Mouse (Mus musculus) lung, embryonic 14.5 days (tissue): Measurements from ENCODE around the gene Sh3bp5. TPM values are rescaled to one million over a fixed set of nuclear protein-coding genes. Genes with fewer than 3 reads are reported as not detected.

Experiments
- ATAC-seq: fragments of 200-750 bp; cut with Nextera tagmentation; 2 replicates; pipeline ENCODE4 v1.8.0; 2017; ENCODE audit warnings: mild to moderate bottlenecking, moderate TSS enrichment, moderate library complexity; ENCODE audit not compliant: insufficient read depth
- DNase-seq: peaks from one replicate; pipeline ENCODE4 v3.0.0-alpha.2; 2015
- H3K27ac ChIP-seq: fragments of 300-500 bp; sonication (generic); 2 replicates; pipeline ENCODE4 v1.5.1; 2014; ENCODE audit warnings: low read depth, mild to moderate bottlenecking, moderate library complexity
- H3K27me3 ChIP-seq: fragments of 300-500 bp; sonication (generic); 2 replicates; pipeline ENCODE4 v1.6.1; 2014; ENCODE audit warnings: low read length, control low read depth; ENCODE audit not compliant: insufficient read depth
- H3K36me3 ChIP-seq: fragments of 300-500 bp; sonication (generic); 2 replicates; pipeline ENCODE4 v1.6.1; 2014; ENCODE audit warnings: control low read depth; ENCODE audit not compliant: insufficient read depth
- H3K4me1 ChIP-seq: fragments of 300-500 bp; sonication (generic); 2 replicates; pipeline ENCODE4 v1.6.1; 2014; ENCODE audit warnings: antibody characterized with exemption, control low read depth; ENCODE audit not compliant: insufficient read depth
- H3K4me2 ChIP-seq: fragments of 300-500 bp; sonication (generic); 2 replicates; pipeline ENCODE4 v1.6.1; 2014; ENCODE audit warnings: mild to moderate bottlenecking
- H3K4me3 ChIP-seq: fragments of 300-500 bp; sonication (generic); 2 replicates; pipeline ENCODE4 v1.5.1; 2014; ENCODE audit warnings: low read depth, low read length
- H3K9ac ChIP-seq: fragments of 300-500 bp; sonication (generic); 2 replicates; pipeline ENCODE4 v1.6.1; 2014
- H3K9me3 ChIP-seq: fragments of 300-500 bp; sonication (generic); 2 replicates; pipeline ENCODE4 v1.6.1; 2016; ENCODE audit warnings: low read depth, low read length, control low read depth
- CTCF ChIP-seq: IDR thresholded peaks from 2 replicates; pipeline ENCODE4 v1.5.1; 2016; ENCODE audit warnings: antibody characterized with exemption, low read depth
- WGBS: fragments of 180-500 bp; shearing (Covaris S2); extraction: QIAGEN DNeasy Blood & Tissue Kit; methylation state at CpG from one replicate; pipeline ENCODE4 v1.1.7; 2014; 5-methylcytosine and 5-hydroxymethylcytosine counted together
- polyA plus RNA-seq: library from polyadenylated mRNA; unstranded; fragments of >200 nt; fragmentation: Nextera tagmentation; extraction: Ambion mirVana; gene quantifications from 2 replicates; pipeline ENCODE4 v1.2.1, GENCODE M21; 2014

Sh3bp5 gene
- polyA plus RNA-seq, 1 experiment from 2014 or later: 14.8 TPM

DNA sequence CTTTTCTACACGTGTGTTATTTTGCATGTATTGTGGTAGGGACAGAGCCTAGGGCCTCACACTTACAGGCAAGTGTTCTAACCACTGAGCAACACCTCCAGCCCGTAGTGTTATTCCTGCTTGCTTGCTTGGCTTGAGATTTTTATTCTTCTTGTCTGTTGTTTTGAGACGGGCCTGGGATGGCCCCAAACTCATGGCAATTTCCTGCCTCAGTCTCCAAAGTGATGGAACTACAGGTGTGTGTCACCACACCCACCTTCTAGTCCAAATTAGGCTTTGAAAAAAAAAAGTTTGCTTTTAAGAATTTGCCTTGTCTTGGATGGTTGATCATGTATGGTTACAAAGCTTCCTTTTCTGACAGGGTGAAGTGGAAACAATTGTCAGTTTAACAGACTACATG lies 19.5 kb downstream of the Sh3bp5 start:
- peaks cover 4% of the 10 kb centered on the region; the same call in 1 of the 2 replicates for H3K27me3 ChIP-seq
- WGBS: 71% methylated on average over 3 of the region's 3 CpGs

DNA sequence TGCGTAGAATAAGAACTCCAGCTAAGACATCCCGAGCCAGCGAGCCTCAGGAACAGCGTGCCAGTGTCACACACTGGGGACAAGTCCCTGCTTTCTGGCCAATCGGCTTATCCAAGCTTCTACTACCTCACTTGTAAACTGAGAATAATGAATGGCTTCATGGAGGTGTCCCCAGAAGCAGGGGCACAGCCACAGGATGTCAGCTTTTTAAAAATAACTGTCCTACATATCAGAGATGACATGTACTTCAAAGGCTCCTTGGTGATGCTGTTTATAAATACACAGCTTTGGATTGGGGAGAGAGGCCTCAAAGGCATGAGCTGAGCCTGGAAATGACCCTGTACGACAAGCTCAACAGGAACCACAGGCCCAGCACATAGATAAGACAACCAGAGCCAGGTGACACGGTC lies 20.9 kb downstream of the Sh3bp5 start:
- Histone ChIP-seq H3K27ac (no peak overlapping the region), H3K9ac (no peak overlapping the region), H3K36me3 (no peaks in the 10 kb centered on the region), H3K9me3 (no peaks in the 10 kb centered on the region), H3K4me2 (no peak overlapping the region), H3K4me3 (no peak overlapping the region), H3K4me1 (peaks cover 10% of the 10 kb centered on the region; the same call in 1 of the 2 replicates), H3K27me3 (peaks cover 4% of the 10 kb centered on the region; the same call in 1 of the 2 replicates)
- peak; percentile 21 for DNase-seq
- TF ChIP-seq CTCF: no peak
- ATAC-seq: no peak
- 34% methylated on average over 7 of the region's 7 CpGs for WGBS

More for the DNA sequence above, 19.5 kb downstream of the Sh3bp5 start:
- Histone ChIP-seq H3K4me2 (no peak overlapping the region), H3K4me3 (no peak overlapping the region), H3K9me3 (no peaks in the 10 kb centered on the region), H3K36me3 (no peaks in the 10 kb centered on the region), H3K9ac (no peak overlapping the region), H3K27ac (no peak overlapping the region), H3K4me1 (peaks cover 10% of the 10 kb centered on the region; the same call in 1 of the 2 replicates)
- ATAC-seq (no peak), DNase-seq (no peak)
- TF ChIP-seq CTCF: no peak

DNA sequence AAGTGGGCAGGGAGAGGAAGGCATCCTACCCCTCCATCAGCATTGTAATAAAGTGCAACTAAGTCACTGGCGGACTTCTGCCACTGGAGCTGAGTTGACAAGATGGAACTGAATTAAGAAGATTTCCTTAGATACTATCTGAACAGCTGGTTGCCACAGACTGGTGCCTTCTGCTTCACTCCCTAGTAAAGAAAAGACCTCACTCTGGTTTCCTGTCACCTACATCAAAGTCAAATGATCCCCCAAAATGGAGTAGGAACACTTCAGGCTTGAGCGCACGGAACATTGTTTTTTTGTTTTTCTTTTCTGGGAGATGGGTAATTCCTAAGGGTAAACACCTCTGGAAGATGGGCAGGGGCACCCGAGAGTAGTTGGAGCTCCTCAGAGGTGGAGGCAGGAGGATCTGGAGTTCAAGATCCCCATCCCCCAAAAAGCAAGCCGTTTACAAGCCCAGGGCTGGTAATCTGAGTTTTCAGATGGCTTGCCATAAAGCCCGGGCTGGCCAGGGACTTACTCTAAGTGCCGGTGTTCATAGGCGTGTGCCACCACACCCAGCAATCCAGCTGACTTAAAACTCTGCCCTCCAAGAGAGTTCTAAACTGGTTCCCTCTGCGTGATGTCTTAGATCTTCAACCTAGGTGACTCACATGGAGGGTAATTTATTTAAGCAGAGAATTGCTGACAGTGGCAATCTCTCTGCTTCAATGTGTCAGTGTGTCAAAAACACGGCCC lies 21.5 kb downstream of the Sh3bp5 start:
- H3K27ac ChIP-seq: no peak overlapping the region
- H3K4me1 ChIP-seq: peaks cover 10% of the 10 kb centered on the region; the same call in 1 of the 2 replicates
- 55% methylated on average over 10 of the region's 10 CpGs for WGBS

DNA sequence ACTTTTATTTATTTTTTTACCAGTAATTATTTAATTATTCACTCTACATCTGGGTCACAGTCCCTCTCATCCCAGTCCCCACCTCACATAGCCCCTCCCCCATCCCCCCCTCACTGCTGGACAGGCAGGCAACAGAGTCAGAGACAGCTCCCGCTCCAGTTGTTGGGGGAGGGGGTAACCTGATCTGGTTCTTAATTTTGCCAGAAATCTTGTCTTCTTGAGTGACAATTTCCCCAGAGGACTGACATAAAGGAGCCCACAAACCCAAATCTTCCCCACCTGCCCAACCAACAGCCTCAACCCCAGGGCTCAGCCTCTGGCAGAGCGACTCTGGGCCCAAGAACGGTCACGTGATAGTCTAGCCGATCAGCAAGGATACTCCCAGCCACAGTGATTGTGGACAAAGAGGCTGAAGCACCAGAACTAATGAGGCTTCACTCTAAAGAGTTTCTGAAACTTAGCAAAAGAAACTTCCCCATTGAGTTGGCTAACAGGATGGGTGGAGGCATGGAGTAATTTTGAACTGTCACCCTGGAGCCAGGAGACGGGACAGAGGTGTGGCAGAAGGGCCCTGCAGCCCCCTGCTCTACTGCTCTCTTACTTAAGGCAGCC lies 22.3 kb downstream of the Sh3bp5 start:
- no peaks in the 10 kb centered on the region for H3K36me3 ChIP-seq
- peaks cover 10% of the 10 kb centered on the region; the same call in 1 of the 2 replicates for H3K4me1 ChIP-seq
- H3K4me3 ChIP-seq: no peak overlapping the region
- H3K4me2 ChIP-seq: no peak overlapping the region
- WGBS: 61% methylated on average over 6 of the region's 6 CpGs
- DNase-seq (no peak), ATAC-seq (no peak)
- no peak overlapping the region for H3K9ac ChIP-seq
- peaks cover 4% of the 10 kb centered on the region; the same call in 1 of the 2 replicates for H3K27me3 ChIP-seq
- no peak overlapping the region for H3K27ac ChIP-seq
- no peak for TF ChIP-seq CTCF
- no peaks in the 10 kb centered on the region for H3K9me3 ChIP-seq

More for the DNA sequence above, 21.5 kb downstream of the Sh3bp5 start:
- Histone ChIP-seq H3K9ac (no peak overlapping the region), H3K4me2 (no peak overlapping the region), H3K36me3 (no peaks in the 10 kb centered on the region), H3K4me3 (no peak overlapping the region), H3K9me3 (no peaks in the 10 kb centered on the region), H3K27me3 (peaks cover 4% of the 10 kb centered on the region; the same call in 1 of the 2 replicates)
- TF ChIP-seq CTCF: no peak
- ATAC-seq: no peak
- DNase-seq: no peak

DNA sequence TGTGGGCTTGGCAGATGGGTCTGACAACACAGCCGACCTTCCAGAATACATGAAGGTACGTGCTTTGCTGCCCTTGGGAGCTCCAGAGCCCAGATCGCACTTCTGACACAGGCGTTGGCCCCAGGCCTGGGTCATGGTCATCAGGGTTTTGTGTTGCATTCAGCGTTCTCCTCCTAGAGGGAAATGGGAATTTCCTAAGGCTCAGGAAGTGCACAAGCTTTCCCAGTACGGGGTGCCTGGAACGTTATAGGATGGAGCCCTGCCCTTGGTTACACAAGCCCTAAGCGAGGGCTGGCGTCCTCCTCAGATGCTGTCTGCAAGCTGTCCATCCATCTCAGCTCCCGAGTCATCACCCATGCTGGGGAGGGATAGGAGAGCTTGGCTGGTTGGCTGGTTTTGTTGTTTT lies 23.2 kb downstream of the Sh3bp5 start:
- Histone ChIP-seq H3K27ac (no peak overlapping the region), H3K4me2 (no peak overlapping the region), H3K36me3 (no peaks in the 10 kb centered on the region), H3K9me3 (no peaks in the 10 kb centered on the region), H3K4me1 (peaks cover 10% of the 10 kb centered on the region; the same call in 1 of the 2 replicates), H3K9ac (no peak overlapping the region), H3K27me3 (peaks cover 4% of the 10 kb centered on the region), H3K4me3 (no peak overlapping the region)
- no peak for TF ChIP-seq CTCF
- WGBS: 73% methylated on average over 10 of the region's 10 CpGs
- ATAC-seq (no peak), DNase-seq (no peak)

DNA sequence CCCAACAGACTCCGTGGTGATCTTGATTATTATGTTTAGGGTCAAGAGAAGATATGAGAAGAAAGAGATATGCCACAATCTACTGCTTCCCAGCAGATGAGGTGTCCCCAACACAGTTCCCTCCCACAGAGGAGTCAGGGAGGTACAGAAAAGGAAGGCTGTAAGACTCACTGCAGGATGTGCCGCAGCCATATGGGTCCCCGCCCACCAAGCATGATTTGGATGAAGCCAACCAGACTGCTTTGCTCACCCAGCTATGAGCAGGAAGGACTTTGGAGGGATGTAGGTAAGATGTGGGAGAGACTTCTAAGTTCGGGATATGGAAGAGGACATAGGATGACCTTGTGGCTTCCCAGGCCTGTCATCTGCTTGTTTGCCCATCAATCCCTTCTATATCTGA lies 25.1 kb downstream of the Sh3bp5 start:
- H3K9ac ChIP-seq: no peak overlapping the region
- DNase-seq: no peak
- peaks cover 4% of the 10 kb centered on the region for H3K27me3 ChIP-seq
- peaks cover 10% of the 10 kb centered on the region for H3K4me1 ChIP-seq
- H3K9me3 ChIP-seq: no peaks in the 10 kb centered on the region
- ATAC-seq: no peak
- no peak overlapping the region for H3K27ac ChIP-seq
- no peak overlapping the region for H3K4me2 ChIP-seq
- WGBS: 69% methylated on average over 4 of the region's 4 CpGs
- H3K36me3 ChIP-seq: no peaks in the 10 kb centered on the region
- no peak for TF ChIP-seq CTCF
- no peak overlapping the region for H3K4me3 ChIP-seq

DNA sequence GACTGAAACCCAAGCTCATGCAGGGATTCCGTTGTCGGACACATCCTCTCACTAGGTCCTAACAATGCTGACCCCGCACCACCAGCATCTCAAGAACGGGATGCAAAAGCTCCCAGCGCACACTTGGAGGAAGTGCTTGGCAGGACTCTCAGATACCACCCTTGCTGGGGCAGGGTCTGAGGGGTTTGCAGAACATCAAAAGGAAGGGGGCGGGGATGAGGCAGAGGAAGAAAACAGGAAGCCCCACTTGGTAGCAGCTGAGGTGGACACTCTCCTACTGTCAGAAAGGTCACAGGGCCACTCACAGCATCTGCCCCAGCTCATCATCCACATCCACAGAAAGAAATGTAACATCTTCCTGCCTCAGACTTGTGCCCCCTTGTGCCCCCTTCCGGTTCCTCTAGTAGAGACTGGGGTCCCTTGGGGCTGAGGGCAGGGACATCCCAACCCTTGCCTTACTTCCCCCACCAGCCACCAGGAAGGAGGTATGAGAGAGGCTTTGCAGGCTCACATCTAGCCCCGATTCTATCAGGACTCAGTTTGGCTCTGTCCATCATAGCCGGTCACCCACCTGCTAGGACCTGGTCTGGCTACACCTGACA lies 25.7 kb downstream of the Sh3bp5 start:
- Histone ChIP-seq H3K27ac (no peak overlapping the region), H3K9me3 (no peaks in the 10 kb centered on the region), H3K4me1 (peaks cover 10% of the 10 kb centered on the region), H3K4me3 (no peak overlapping the region), H3K27me3 (peaks cover 4% of the 10 kb centered on the region), H3K36me3 (0 out of 2 replicates have a peak, but pooled peaks cover 1% of the 10 kb centered on the region), H3K9ac (no peak overlapping the region), H3K4me2 (no peak overlapping the region)
- no peak for TF ChIP-seq CTCF
- ATAC-seq (no peak), DNase-seq (no peak)
- 67% methylated on average over 9 of the region's 9 CpGs for WGBS
